Mouse (Mus musculus) forebrain, embryonic 10.5 days (tissue): ENCODE measurements at regions not wholly inside any gene's neighbourhood (a gene's known extent, or its start where the extent isn't known, plus 50 kb on each side); places are given as distances from the start of the nearest gene placed in this dataset.
"Not testable (repeated sequence)": the region's sequence is repeated elsewhere in the genome, so short reads cannot be mapped to it uniquely, and the experiment has no call there.

Source experiments
- DNase-seq: peaks from one replicate; pipeline ENCODE4 v3.0.0-alpha.2; 2017; ENCODE audit warnings: low spot score; ENCODE audit errors: extremely low spot score
- H3K27ac ChIP-seq: fragments of 300-500 bp; sonication (generic); 2 replicates; pipeline ENCODE4 v1.5.1; 2016; ENCODE audit warnings: mild to moderate bottlenecking
- H3K27me3 ChIP-seq: fragments of 300-500 bp; sonication (generic); 2 replicates; pipeline ENCODE4 v1.6.1; 2016; ENCODE audit warnings: mild to moderate bottlenecking; ENCODE audit not compliant: poor library complexity, severe bottlenecking
- H3K36me3 ChIP-seq: fragments of 300-500 bp; sonication (generic); replicated peaks from 2 replicates; pipeline ENCODE4 v1.6.1; 2016; ENCODE audit warnings: mild to moderate bottlenecking, moderate library complexity
- H3K4me1 ChIP-seq: fragments of 300-500 bp; sonication (generic); 2 replicates; pipeline ENCODE4 v1.6.1; 2016
- H3K4me3 ChIP-seq: fragments of 300-500 bp; sonication (generic); 2 replicates; pipeline ENCODE4 v1.5.1; 2016; ENCODE audit warnings: mild to moderate bottlenecking, moderate library complexity
- H3K9me3 ChIP-seq: fragments of 300-500 bp; sonication (generic); 2 replicates; pipeline ENCODE4 v1.6.1; 2016; ENCODE audit warnings: mild to moderate bottlenecking, moderate library complexity
- WGBS: fragments of 180-500 bp; shearing (Covaris S2); methylation state at CpG from one replicate; pipeline ENCODE4 v1.1.7; 2016; 5-methylcytosine and 5-hydroxymethylcytosine counted together

GRCm38 (mm10) chr13:73034065-73034831, 226.0 kb upstream of the Irx4 start:
- H3K36me3 ChIP-seq = no peaks in the 10 kb centered on the region
- no peaks in the 10 kb centered on the region for H3K9me3 ChIP-seq
- H3K27ac ChIP-seq = peak overlapping the region; percentile 26; the same call in 1 of the 2 replicates
- peak; percentile 71 for DNase-seq
- H3K4me1 ChIP-seq = peaks cover 29% of the 10 kb centered on the region
- no peak overlapping the region for H3K4me3 ChIP-seq
- peaks cover 96% of the 10 kb centered on the region for H3K27me3 ChIP-seq
- WGBS = 13% methylated on average over 10 of the region's 10 CpGs

- Histone ChIP-seq H3K9me3 (no peaks in the 10 kb centered on the region), H3K27me3 (peaks cover 96% of the 10 kb centered on the region), H3K36me3 (no peaks in the 10 kb centered on the region), H3K4me3 (no peak overlapping the region), H3K27ac (no peak overlapping the region), H3K4me1 (peaks cover 29% of the 10 kb centered on the region)
- peak; percentile 18 for DNase-seq
- 48% methylated on average over 10 of the region's 10 CpGs for WGBS
Measured at GRCm38 (mm10) chr13:73034886-73035285, 225.4 kb upstream of the Irx4 start.

GRCm38 (mm10) chr13:73035336-73035940, 224.8 kb upstream of the Irx4 start:
- Histone ChIP-seq H3K4me1 (peaks cover 29% of the 10 kb centered on the region), H3K4me3 (no peak overlapping the region), H3K9me3 (no peaks in the 10 kb centered on the region), H3K27me3 (peaks cover 96% of the 10 kb centered on the region), H3K36me3 (no peaks in the 10 kb centered on the region), H3K27ac (peak overlapping the region; percentile 63; the same call in 1 of the 2 replicates)
- no peak for DNase-seq
- 59% methylated on average over 2 of the region's 2 CpGs for WGBS

- 85% methylated on average over 5 of the region's 5 CpGs for WGBS
Measured at GRCm38 (mm10) chr13:73039731-73040130, 220.5 kb upstream of the Irx4 start.

GRCm38 (mm10) chr13:73041233-73042040, 218.8 kb upstream of the Irx4 start:
- H3K4me1 ChIP-seq = peaks cover 20% of the 10 kb centered on the region
- H3K4me3 ChIP-seq = no peak overlapping the region; the same call in 1 of the 2 replicates
- H3K27me3 ChIP-seq = peaks cover 93% of the 10 kb centered on the region
- H3K27ac ChIP-seq = 0 out of 2 replicates have a peak overlapping the region, but pooled peaks have one; percentile 7
- H3K36me3 ChIP-seq = no peaks in the 10 kb centered on the region
- whole genome bisulfite sequencing = 26% methylated on average over 14 of the region's 14 CpGs
- H3K9me3 ChIP-seq = peaks cover 5% of the 10 kb centered on the region; the same call in 1 of the 2 replicates
- peak; percentile 28 for DNase-seq

More at GRCm38 (mm10) chr13:73039731-73040130, 220.5 kb upstream of the Irx4 start:
- DNase-seq = no peak
- H3K9me3 ChIP-seq = peaks cover 5% of the 10 kb centered on the region; the same call in 1 of the 2 replicates
- peaks cover 99% of the 10 kb centered on the region for H3K27me3 ChIP-seq
- no peak overlapping the region for H3K27ac ChIP-seq
- H3K36me3 ChIP-seq = no peaks in the 10 kb centered on the region
- H3K4me3 ChIP-seq = no peak overlapping the region
- H3K4me1 ChIP-seq = peaks cover 35% of the 10 kb centered on the region

GRCm38 (mm10) chr13:73069840-73070530, 190.3 kb upstream of the Irx4 start:
- H3K36me3 ChIP-seq = no peaks in the 10 kb centered on the region
- peaks cover 28% of the 10 kb centered on the region for H3K4me1 ChIP-seq
- DNase-seq = peak; percentile 14
- H3K9me3 ChIP-seq = no peaks in the 10 kb centered on the region
- H3K27me3 ChIP-seq = peaks cover 39% of the 10 kb centered on the region
- H3K27ac ChIP-seq = no peak overlapping the region
- no peak overlapping the region for H3K4me3 ChIP-seq
- WGBS = 67% methylated on average over 13 of the region's 13 CpGs

- H3K9me3 ChIP-seq = no peaks in the 10 kb centered on the region
- H3K4me1 ChIP-seq = peaks cover 28% of the 10 kb centered on the region
- no peak overlapping the region for H3K27ac ChIP-seq
- H3K36me3 ChIP-seq = no peaks in the 10 kb centered on the region
- WGBS = 60% methylated on average over 7 of the region's 7 CpGs
- DNase-seq = no peak
- no peak overlapping the region for H3K4me3 ChIP-seq
- H3K27me3 ChIP-seq = peaks cover 39% of the 10 kb centered on the region
Measured at GRCm38 (mm10) chr13:73070531-73070908, 189.8 kb upstream of the Irx4 start.

- no peak overlapping the region for H3K27ac ChIP-seq
- no peak overlapping the region for H3K4me3 ChIP-seq
- no peak for DNase-seq
- 60% methylated on average over 8 of the region's 8 CpGs for WGBS
- no peaks in the 10 kb centered on the region for H3K9me3 ChIP-seq
- H3K4me1 ChIP-seq = peaks cover 28% of the 10 kb centered on the region
- H3K36me3 ChIP-seq = no peaks in the 10 kb centered on the region
- H3K27me3 ChIP-seq = peaks cover 39% of the 10 kb centered on the region
Measured at GRCm38 (mm10) chr13:73071032-73071431, 189.2 kb upstream of the Irx4 start.

- WGBS = 71% methylated on average over 6 of the region's 6 CpGs
- Histone ChIP-seq H3K27me3 (peaks cover 39% of the 10 kb centered on the region), H3K4me3 (no peak overlapping the region), H3K9me3 (no peaks in the 10 kb centered on the region), H3K36me3 (no peaks in the 10 kb centered on the region), H3K4me1 (peaks cover 28% of the 10 kb centered on the region), H3K27ac (no peak overlapping the region)
- DNase-seq = no peak
Measured at GRCm38 (mm10) chr13:73071854-73072852, 188.1 kb upstream of the Irx4 start.

- Histone ChIP-seq H3K36me3 (no peaks in the 10 kb centered on the region), H3K9me3 (no peaks in the 10 kb centered on the region), H3K4me3 (no peak overlapping the region), H3K27me3 (peaks cover 10% of the 10 kb centered on the region), H3K27ac (no peak overlapping the region), H3K4me1 (no peaks in the 10 kb centered on the region)
- 82% methylated on average over 2 of the region's 2 CpGs for WGBS
- no peak for DNase-seq
Measured at GRCm38 (mm10) chr13:73077866-73078430, 182.3 kb upstream of the Irx4 start.

- not testable (repeated sequence) for H3K4me3 ChIP-seq, H3K36me3 ChIP-seq, H3K4me1 ChIP-seq, H3K9me3 ChIP-seq, H3K27ac ChIP-seq, DNase-seq, H3K27me3 ChIP-seq
Measured at GRCm38 (mm10) chr13:73087815-73088214, 172.5 kb upstream of the Irx4 start.
